Mouse (Mus musculus) liver, postnatal 0 days (tissue): ENCODE results near the gene Hepacam2. TPM values are rescaled to one million over a fixed set of nuclear protein-coding genes. Genes with fewer than 3 reads are reported as not detected.

Experiments
- ATAC-seq: fragments of 200-750 bp; cut with Nextera tagmentation; 2 replicates; pipeline ENCODE4 v1.8.0; 2017; ENCODE audit warnings: mild to moderate bottlenecking, moderate library complexity
- DNase-seq: peaks from one replicate; pipeline ENCODE4 v3.0.0-alpha.2; 2016
- H3K27ac ChIP-seq: fragments of 300-500 bp; sonication (generic); 2 replicates; pipeline ENCODE4 v1.5.1; 2014; ENCODE audit warnings: antibody characterized with exemption, moderate library complexity, mild to moderate bottlenecking, low read depth
- H3K27me3 ChIP-seq: fragments of 300-500 bp; sonication (generic); 2 replicates; pipeline ENCODE4 v1.6.1; 2014; ENCODE audit warnings: low read length, control low read depth, mixed read lengths; ENCODE audit not compliant: insufficient read depth
- H3K36me3 ChIP-seq: fragments of 300-500 bp; sonication (generic); replicated peaks from 2 replicates; pipeline ENCODE4 v1.6.1; 2014; ENCODE audit warnings: mild to moderate bottlenecking, control low read depth, low read length, moderate library complexity, mixed read lengths; ENCODE audit not compliant: insufficient read depth
- H3K4me1 ChIP-seq: fragments of 300-500 bp; sonication (generic); 2 replicates; pipeline ENCODE4 v1.6.1; 2014; ENCODE audit warnings: antibody characterized with exemption, mild to moderate bottlenecking, control low read depth; ENCODE audit not compliant: insufficient read depth
- H3K4me2 ChIP-seq: fragments of 300-500 bp; sonication (generic); 2 replicates; pipeline ENCODE4 v1.6.1; 2014; ENCODE audit warnings: low read depth, mild to moderate bottlenecking, low read length, moderate library complexity, mixed read lengths
- H3K4me3 ChIP-seq: fragments of 300-500 bp; sonication (generic); 2 replicates; pipeline ENCODE4 v1.5.1; 2014; ENCODE audit warnings: low read depth, low read length
- H3K9ac ChIP-seq: fragments of 300-500 bp; sonication (generic); replicated peaks from 2 replicates; pipeline ENCODE4 v1.6.1; 2014; ENCODE audit warnings: mild to moderate bottlenecking, moderate library complexity
- H3K9me3 ChIP-seq: fragments of 300-500 bp; sonication (generic); 2 replicates; pipeline ENCODE4 v1.6.1; 2016; ENCODE audit warnings: mild to moderate bottlenecking, control low read depth, low read length, mixed read lengths
- CTCF ChIP-seq: sonication (generic); IDR thresholded peaks from 2 replicates; pipeline ENCODE4 v1.5.1; 2016; ENCODE audit warnings: antibody characterized with exemption, low read depth
- EP300 ChIP-seq: IDR thresholded peaks from 2 replicates; pipeline ENCODE4 v1.6.1; 2016; ENCODE audit warnings: antibody characterized with exemption, low read depth, mild to moderate bottlenecking
- WGBS: fragments of 180-500 bp; shearing (Covaris S2); extraction: QIAGEN DNeasy Blood & Tissue Kit; methylation state at CpG from one replicate; pipeline ENCODE4 v1.1.7; 2014; ENCODE audit not compliant: insufficient replicate concordance; 5-methylcytosine and 5-hydroxymethylcytosine counted together
- polyA plus RNA-seq: library from polyadenylated mRNA; unstranded; fragments of >200 nt; fragmentation: Nextera tagmentation; extraction: Ambion mirVana; gene quantifications from 2 replicates; pipeline ENCODE4 v1.2.1, GENCODE M21; 2015

Hepacam2 gene
- 0.13 and 0.15 TPM in 2 replicates for polyA plus RNA-seq

- Histone ChIP-seq H3K36me3 (no peaks in the 10 kb centered on the region), H3K9ac (peak within 1 kb of the TSS; percentile 77), H3K4me3 (peak within 1 kb of the TSS; percentile 79), H3K27ac (0 out of 2 replicates have a peak within 1 kb of the TSS, but pooled peaks have one; percentile 26), H3K9me3 (no peaks in the 10 kb centered on the region), H3K4me2 (peak within 1 kb of the TSS; percentile 95), H3K4me1 (peaks cover 7% of the 10 kb centered on the region), H3K27me3 (no peaks in the 10 kb centered on the region)
- TF ChIP-seq CTCF = no peak
- TF ChIP-seq EP300 = no peak
- WGBS = 2% methylated on average over 28 of the region's 28 CpGs
- ATAC-seq (peak; percentile 99), DNase-seq (peak; percentile 86)
Measured at GRCm38 (mm10) chr6:3498162-3498848, at the start of gene Hepacam2, which contains the start of gene Vps50. Gene Hepacam2, minus strand, starts transcription at chr6:3498298. Gene Vps50, plus strand, starts transcription at chr6:3498382.

GRCm38 (mm10) chr6:3544970-3545369, 46.9 kb upstream of the Hepacam2 start:
- Histone ChIP-seq H3K9ac (no peak overlapping the region), H3K27ac (no peak overlapping the region), H3K4me1 (peaks cover 8% of the 10 kb centered on the region), H3K4me3 (no peak overlapping the region), H3K4me2 (no peak overlapping the region), H3K9me3 (no peaks in the 10 kb centered on the region), H3K27me3 (no peaks in the 10 kb centered on the region), H3K36me3 (no peaks in the 10 kb centered on the region; the same call in 1 of the 2 replicates)
- TF ChIP-seq CTCF (no peak), EP300 (no peak)
- peak; percentile 77 for ATAC-seq
- 53% methylated on average over 1 of the region's 1 CpGs for WGBS
- no peak for DNase-seq

GRCm38 (mm10) chr6:3543862-3544261, 45.8 kb upstream of the Hepacam2 start:
- H3K27me3 ChIP-seq = no peaks in the 10 kb centered on the region
- no peak for TF ChIP-seq CTCF
- no peak for TF ChIP-seq EP300
- no peak overlapping the region for H3K9ac ChIP-seq
- no peaks in the 10 kb centered on the region; the same call in 1 of the 2 replicates for H3K36me3 ChIP-seq
- H3K4me2 ChIP-seq = no peak overlapping the region
- DNase-seq (no peak), ATAC-seq (no peak)
- H3K4me3 ChIP-seq = no peak overlapping the region
- peaks cover 8% of the 10 kb centered on the region for H3K4me1 ChIP-seq
- H3K27ac ChIP-seq = no peak overlapping the region
- 81% methylated on average over 4 of the region's 4 CpGs for WGBS
- no peaks in the 10 kb centered on the region for H3K9me3 ChIP-seq

- Histone ChIP-seq H3K9ac (no peak overlapping the region), H3K9me3 (no peaks in the 10 kb centered on the region), H3K27me3 (no peaks in the 10 kb centered on the region), H3K36me3 (peaks cover 8% of the 10 kb centered on the region; the same call in 1 of the 2 replicates), H3K4me2 (no peak overlapping the region), H3K4me3 (no peak overlapping the region), H3K27ac (no peak overlapping the region), H3K4me1 (peaks cover 4% of the 10 kb centered on the region)
- 83% methylated on average over 2 of the region's 2 CpGs for WGBS
- TF ChIP-seq CTCF (no peak), EP300 (no peak)
- DNase-seq (no peak), ATAC-seq (no peak)
Measured at GRCm38 (mm10) chr6:3539470-3539869, 41.4 kb upstream of the Hepacam2 start.

- peaks cover 9% of the 10 kb centered on the region; the same call in 1 of the 2 replicates for H3K36me3 ChIP-seq
- no peak overlapping the region for H3K4me3 ChIP-seq
- H3K27ac ChIP-seq = no peak overlapping the region
- no peak overlapping the region for H3K4me2 ChIP-seq
- H3K9me3 ChIP-seq = no peaks in the 10 kb centered on the region
- no peak for ATAC-seq
- H3K9ac ChIP-seq = no peak overlapping the region
- no peak for TF ChIP-seq CTCF
- TF ChIP-seq EP300 = no peak
- WGBS = 45% methylated on average over 1 of the region's 1 CpGs
- no peak for DNase-seq
- H3K4me1 ChIP-seq = no peaks in the 10 kb centered on the region
- no peaks in the 10 kb centered on the region for H3K27me3 ChIP-seq
Measured at GRCm38 (mm10) chr6:3536048-3536447, 38.0 kb upstream of the Hepacam2 start.

GRCm38 (mm10) chr6:3531445-3531844, 33.3 kb upstream of the Hepacam2 start:
- DNase-seq (no peak), ATAC-seq (no peak)
- H3K4me2 ChIP-seq = no peak overlapping the region
- no peak overlapping the region for H3K9ac ChIP-seq
- H3K4me1 ChIP-seq = no peaks in the 10 kb centered on the region
- WGBS = 78% methylated on average over 5 of the region's 5 CpGs
- H3K36me3 ChIP-seq = peaks cover 4% of the 10 kb centered on the region; the same call in 1 of the 2 replicates
- no peak overlapping the region for H3K4me3 ChIP-seq
- TF ChIP-seq EP300 (no peak), CTCF (no peak)
- no peak overlapping the region for H3K27ac ChIP-seq
- no peaks in the 10 kb centered on the region for H3K9me3 ChIP-seq
- no peaks in the 10 kb centered on the region for H3K27me3 ChIP-seq
